Mouse (Mus musculus) gastrocnemius, postnatal 36 days (tissue): ENCODE measurements at regions not wholly inside any gene's neighbourhood (a gene's known extent, or its start where the extent isn't known, plus 50 kb on each side); places are given as distances from the start of the nearest gene placed in this dataset.

Experiments used
- DNase-seq, 2 experiments: peaks; one replicate each; pipeline ENCODE4 v3.0.0; 2022
- intact Hi-C: fragments of 180-260 bp; cut with DNase I; formaldehyde crosslinking; loops from one replicate; pipeline ENCODE4 v1.15.1; 2025

GRCm38 (mm10) chr3:130981566-130981965 lies 128.7 kb upstream of the Lef1 start:
- intact Hi-C loops = no loop called here
- no peak for DNase-seq

DNA sequence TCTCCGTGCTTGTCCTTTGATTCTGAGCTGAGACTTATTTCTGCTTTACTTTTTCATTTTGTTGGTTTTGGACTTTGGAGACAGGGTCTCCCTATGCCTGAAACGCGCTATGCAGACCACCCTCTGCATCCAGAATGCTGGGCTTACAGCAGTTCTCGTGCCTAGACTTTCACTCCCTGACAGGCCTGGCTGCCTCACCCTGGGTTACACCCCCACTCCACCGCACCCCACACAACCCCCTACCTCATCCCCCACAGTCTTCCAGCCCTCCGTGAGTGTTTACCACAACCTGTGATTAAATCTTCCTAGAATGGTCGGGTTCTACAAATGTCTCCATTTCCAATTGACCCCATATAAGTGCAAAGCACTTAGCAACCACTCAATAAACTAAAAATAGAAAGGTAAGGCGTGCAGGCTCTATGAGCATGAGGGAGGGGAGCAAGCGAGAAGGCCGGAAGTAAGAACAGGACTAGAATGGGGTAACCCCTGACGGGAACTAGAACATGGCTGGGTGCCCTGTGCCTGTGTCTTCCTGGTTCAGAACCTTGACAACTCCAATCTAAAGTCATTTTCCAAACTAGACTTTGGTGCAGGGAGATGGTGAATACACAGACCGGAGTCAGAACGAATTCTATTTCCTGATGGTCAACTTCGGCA lies 131.2 kb upstream of the Lef1 start:
- intact Hi-C loops = no loop called here
- DNase-seq = no peak

DNA sequence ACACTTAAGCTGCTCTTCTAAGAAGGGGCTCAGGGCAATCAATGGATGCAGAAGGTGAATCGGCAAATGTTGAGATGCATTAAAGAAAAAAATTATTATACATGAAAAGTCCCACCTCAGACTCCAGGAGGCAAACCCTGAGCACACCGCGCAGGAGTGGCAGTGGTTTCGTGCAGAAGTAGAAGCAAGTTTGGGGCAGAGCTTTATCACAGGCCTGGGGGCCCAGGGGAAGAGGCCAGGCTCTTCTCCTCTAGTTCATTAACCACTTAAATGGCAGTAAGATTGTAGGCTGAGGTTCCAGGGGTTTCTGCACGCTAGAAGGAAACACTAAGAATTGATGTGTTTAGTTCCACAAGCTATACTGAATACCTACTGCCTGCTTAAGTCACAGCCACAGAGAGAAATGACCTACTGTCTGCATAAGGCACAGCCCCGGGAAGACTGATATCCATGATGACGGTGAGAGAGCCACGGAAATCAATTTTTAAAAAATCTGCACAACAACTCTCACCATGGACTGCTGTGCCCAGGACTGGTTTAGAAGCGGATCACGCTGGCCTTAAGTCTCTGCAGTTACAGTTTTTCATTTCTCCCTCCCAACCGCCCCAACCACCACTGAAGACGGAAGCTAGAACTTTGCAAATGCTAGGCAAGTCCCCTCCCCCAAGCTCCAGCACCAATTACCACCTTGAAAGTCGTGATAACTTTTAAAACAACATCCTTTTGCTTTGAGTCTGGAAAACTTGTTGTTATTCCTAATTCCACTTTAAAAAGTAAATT lies 132.2 kb upstream of the Lef1 start:
- no peak for DNase-seq
- intact Hi-C loops = no loop called here

GRCm38 (mm10) chr3:130976206-130976605 lies 134.1 kb upstream of the Lef1 start:
- no peak for DNase-seq
- intact Hi-C loops = no loop called here

DNA sequence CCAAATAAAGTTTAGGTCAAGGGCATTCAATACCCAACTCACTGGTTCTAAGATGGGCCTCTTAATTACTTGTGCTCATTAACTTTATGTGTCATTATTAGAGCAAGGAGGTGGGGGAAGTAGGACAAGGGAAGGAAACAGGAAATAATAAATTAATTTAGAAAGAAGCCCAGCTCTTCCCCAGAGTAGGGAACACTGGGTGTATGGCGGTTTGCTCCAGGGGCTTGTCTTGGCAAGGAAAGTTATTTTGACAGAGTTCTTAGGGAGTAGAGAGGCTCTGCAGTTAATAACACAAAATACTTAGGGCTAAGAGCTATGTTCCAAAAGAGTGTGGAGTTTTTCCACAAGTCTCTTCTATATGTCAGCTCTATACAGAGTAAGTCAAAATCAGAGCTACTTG lies 135.0 kb upstream of the Lef1 start:
- no peak for DNase-seq
- intact Hi-C loops = no loop called here

DNA sequence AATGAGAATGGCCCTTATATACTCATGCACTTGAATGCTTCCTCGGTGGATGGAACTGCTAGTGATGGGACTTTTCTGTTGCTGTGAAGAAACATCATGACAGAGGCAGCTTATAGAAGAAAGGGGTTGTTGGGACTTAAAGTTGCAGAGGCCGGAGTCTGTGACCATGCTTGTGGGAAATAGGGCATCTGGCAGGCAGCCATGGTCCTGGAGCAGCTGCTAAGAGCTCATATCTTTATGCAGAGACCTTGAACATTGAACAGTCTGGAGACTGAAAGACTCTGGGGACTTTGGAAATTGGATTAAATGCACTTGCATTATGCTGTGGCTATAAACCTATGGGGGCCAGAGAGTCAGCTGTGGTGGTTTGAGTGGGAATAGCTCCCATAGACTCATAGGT lies 138.1 kb upstream of the Lef1 start:
- intact Hi-C loops = no loop called here
- no peak for DNase-seq

- intact Hi-C loops = no loop called here
- no peak for DNase-seq
These were observed 145.0 kb upstream of the Lef1 start for GRCm38 (mm10) chr3:130965275-130965674.

GRCm38 (mm10) chr3:130964088-130964487 lies 146.2 kb upstream of the Lef1 start:
- intact Hi-C loops = no loop called here
- no peak for DNase-seq

DNA sequence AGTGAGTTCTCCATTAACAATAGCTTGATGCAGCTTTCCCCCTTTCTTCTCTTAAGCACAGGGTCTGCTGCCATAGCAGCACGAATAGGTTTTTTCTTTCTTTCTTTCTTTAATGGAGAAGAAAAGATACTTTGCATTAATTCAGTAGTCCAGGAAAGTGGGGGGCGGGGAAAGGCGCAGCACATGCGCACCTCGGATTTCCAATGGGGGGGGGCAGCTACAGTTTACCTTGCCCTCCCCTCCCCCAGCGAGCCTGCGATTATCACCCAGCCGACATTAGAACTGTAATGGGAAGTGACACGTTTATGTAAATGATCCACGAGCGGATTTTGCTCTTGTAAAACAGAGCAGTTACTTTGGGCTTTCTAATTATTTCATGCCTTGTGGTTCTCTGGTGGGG lies 146.6 kb upstream of the Lef1 start:
- intact Hi-C loops = no loop called here

GRCm38 (mm10) chr3:130962701-130963472 lies 147.4 kb upstream of the Lef1 start:
- intact Hi-C loops = no loop called here

More for the DNA sequence above, 146.6 kb upstream of the Lef1 start:
- no peak for DNase-seq

GRCm38 (mm10) chr3:130962151-130962633 lies 148.1 kb upstream of the Lef1 start:
- no peak for DNase-seq
- intact Hi-C loops = no loop called here

More at GRCm38 (mm10) chr3:130962701-130963472, 147.4 kb upstream of the Lef1 start:
- DNase-seq = no peak

- no peak for DNase-seq
- intact Hi-C loops = no loop called here
These were observed 148.6 kb upstream of the Lef1 start for GRCm38 (mm10) chr3:130961704-130962103.

- no peak for DNase-seq
- intact Hi-C loops = no loop called here
These were observed 154.3 kb upstream of the Lef1 start for GRCm38 (mm10) chr3:130955958-130956357.

- DNase-seq = no peak
- intact Hi-C loops = no loop called here
These were observed 158.9 kb upstream of the Lef1 start for GRCm38 (mm10) chr3:130951381-130951780.

GRCm38 (mm10) chr3:130950872-130951271 lies 159.4 kb upstream of the Lef1 start:
- intact Hi-C loops = no loop called here
- DNase-seq = no peak

GRCm38 (mm10) chr3:130947880-130948279 lies 162.4 kb upstream of the Lef1 start:
- intact Hi-C loops = no loop called here
- no peak for DNase-seq

- intact Hi-C loops = no loop called here
- DNase-seq = no peak
These were observed 163.0 kb upstream of the Lef1 start for GRCm38 (mm10) chr3:130947277-130947606.

GRCm38 (mm10) chr3:130946576-130947276 lies 163.5 kb upstream of the Lef1 start:
- no peak for DNase-seq
- intact Hi-C loops = no loop called here

DNA sequence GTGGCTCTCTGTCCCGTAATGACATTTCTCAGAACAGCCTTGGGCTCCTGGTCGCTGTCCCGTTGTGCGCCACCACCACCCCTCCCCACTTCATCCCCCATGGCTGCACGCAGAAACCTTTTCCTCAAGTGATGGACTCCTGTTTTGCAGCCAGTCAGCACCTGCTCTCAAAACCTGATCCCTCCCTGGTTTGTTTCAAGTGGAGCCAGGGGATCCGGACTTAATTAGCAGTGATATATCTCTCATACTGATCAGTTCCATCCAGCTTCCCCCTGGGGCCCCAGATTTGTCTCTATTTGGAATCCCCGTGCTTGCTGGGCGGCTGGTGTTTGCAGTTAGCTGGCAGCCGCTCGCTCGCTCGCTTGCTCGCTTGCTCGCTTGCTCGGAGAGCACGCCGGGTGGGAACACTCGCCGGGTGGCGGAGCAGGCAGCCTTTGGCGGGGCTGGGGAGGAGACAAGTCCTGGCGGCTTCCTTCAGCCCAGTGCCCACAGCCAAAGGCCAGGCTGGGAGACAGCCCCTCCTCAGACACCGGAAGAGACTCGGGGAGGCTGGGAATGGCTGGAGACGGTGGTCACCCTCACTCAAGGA lies 164.3 kb upstream of the Lef1 start:
- intact Hi-C loops = no loop called here
- no peak for DNase-seq

DNA sequence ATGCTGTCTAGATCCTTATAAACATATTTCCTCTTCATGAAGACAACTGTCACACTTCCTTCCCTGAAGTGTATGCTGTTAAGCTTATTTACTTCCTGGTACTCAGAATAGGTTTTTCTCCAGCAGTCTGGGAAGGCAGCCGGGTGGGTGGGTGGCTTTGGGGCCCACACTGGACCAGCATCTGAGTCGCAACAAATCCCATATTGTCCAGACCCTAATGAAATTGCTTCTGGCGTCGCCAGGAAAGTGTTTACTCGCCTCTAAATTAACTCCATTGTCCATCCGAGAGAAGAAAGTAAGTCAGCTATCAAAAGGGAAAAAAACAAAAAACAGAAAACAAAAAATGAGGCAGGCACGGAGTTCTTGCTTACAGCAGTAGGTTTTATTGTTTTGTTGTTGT lies 164.9 kb upstream of the Lef1 start:
- intact Hi-C loops = no loop called here
- no peak for DNase-seq
